Mouse (Mus musculus): ENCODE measurements around the gene Npy1r.

Gene Npy1r

GRCm38 (mm10) chr8:66696970-66697843 is at the start of gene Npy1r:
Npy1r (plus strand) TSS chr8:66697192.
- peak; percentile 72 for DNase-seq (ENCODE audit: low read depth, low spot score)

GRCm38 (mm10) chr8:66681261-66681660 is 15.7 kb upstream of the Npy1r start:
- DNase-seq (ENCODE audit: low read depth, low spot score) = no peak

DNA sequence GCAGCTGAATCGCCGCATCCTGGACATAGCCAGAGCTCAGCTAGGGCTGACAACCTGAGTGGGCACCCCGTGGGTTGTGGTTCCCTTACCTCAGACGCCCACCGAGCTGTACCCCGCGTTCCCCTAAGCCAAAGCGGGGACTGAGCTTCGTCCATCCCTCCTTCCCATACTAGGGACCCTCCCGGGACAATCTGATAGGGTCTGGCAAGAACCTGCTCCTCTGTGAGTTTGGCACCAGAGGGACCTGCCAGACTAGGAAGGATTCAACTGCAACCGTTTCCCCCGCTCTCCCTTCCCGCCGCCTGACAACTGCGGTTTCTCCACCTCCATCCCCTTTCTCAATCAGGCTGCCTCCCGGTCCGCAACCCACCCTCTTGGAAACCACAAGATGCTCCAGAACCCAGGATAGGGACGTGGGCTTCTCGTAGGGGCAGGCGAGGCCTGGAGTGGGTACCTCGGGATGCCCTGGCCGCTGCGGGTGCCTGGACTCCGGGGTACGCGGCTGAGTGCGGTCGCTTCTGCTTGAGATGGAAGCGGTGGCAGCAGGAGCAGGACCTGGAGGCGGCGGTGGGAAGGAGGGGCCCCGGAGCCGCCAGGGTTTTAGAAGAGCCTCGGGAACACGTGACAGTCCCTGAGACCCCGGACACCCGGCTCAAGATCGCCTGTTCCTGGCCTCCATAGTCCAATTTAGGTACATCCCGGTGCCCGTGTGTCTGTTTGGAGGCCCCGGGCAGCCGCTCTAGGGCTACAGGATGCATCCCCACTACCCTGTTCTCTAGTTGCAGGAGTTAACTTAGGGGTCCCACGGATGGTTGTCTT is 9.3 kb upstream of the Npy1r start, which contains the start of gene Npy5r:
TSS of gene Npy5r (minus strand) at position 618 of the 819 bp plus-strand sequence.
- peak; percentile 52 for DNase-seq (ENCODE audit: low read depth, low spot score)

GRCm38 (mm10) chr8:66688395-66688794 is 8.6 kb upstream of the Npy1r start:
- DNase-seq (ENCODE audit: low read depth, low spot score) = no peak

GRCm38 (mm10) chr8:66688799-66689198 is 8.2 kb upstream of the Npy1r start:
- no peak for DNase-seq (ENCODE audit: low read depth, low spot score)

GRCm38 (mm10) chr8:66690402-66690801 is 6.6 kb upstream of the Npy1r start:
- no peak for DNase-seq (ENCODE audit: low read depth, low spot score)

GRCm38 (mm10) chr8:66698011-66698410 is 1.0 kb downstream of the Npy1r start:
- DNase-seq (ENCODE audit: low read depth, low spot score) = no peak

DNA sequence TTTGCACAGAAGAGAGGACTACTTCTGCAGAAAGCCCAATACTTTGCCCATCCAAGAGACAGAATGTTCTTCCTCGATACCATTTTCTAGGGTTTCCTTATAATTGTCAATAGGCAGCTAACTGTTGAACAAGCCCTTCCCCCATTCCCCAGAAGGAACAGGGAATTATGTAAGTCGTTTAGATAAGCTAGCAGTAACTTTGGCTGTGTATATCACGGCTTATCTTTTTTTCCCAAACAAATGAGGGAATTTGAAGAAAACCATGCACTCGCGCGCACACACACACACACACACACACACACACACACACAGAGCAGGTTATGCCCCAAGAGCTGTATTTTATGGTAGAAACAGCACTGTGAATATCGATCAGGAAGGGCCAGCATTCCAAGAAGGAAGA is 1.8 kb downstream of the Npy1r start:
- no peak for DNase-seq (ENCODE audit: low read depth, low spot score)

DNA sequence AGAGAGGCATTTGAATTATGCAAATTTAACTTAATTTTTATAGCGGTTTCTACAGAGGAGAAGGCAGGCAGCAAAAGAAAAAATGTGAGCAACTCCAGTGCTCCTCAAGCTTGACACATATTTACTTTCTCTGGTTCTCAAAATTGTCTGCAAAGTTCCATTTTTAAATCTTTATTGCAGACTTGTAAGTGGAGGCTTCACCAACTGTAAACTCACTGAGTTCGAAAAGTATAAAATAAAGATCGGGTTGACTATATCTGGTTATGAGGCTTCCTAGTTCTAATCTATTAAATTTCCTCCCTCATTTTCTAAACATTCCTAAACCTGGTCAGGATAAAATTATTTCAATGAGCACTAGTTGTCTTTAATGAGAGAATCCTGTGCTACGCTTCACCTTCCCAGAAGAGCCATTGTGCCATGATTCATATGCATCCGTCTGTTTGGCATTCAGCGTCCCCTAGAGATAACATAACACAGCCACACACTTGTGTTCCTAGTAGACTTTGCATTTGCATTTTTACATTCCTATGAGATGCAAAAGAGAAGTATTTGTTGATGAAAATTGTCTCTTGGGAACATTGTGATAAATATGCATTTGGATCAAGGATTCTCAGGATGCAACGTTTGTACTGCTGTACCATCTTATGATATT is 17.5 kb downstream of the Npy1r start:
- DNase-seq (ENCODE audit: low read depth, low spot score) = no peak

GRCm38 (mm10) chr8:66722835-66723234 is 25.8 kb downstream of the Npy1r start:
- no peak for DNase-seq (ENCODE audit: low read depth, low spot score)

- peak; percentile 59 for DNase-seq (ENCODE audit: low read depth, low spot score)
Measured at GRCm38 (mm10) chr8:66729446-66729845, 32.5 kb downstream of the Npy1r start.

DNA sequence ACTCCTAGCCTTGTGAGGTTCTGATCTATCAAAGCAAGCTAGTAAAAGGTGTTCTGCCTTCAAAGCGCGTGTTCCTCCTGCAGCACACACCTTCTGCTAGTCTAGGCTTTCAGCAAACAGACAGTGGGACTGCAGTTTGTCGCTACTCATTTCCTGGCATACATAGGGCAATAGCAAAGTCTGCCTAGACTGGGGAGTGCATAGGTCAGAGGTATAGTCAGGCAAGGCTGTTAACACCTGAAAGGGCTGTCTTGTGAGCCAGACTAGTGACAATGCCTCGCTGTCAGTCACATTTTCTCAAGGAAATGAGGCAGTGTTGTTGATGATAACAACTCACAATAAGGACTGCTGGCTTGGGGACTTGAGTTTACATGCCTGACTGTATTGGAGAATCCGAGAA is 35.0 kb downstream of the Npy1r start:
- peak; percentile 12 for DNase-seq (ENCODE audit: low read depth, low spot score)

GRCm38 (mm10) chr8:66742359-66742758 is 45.4 kb downstream of the Npy1r start:
- DNase-seq (ENCODE audit: low read depth, low spot score) = no peak

GRCm38 (mm10) chr8:66745612-66746011 is 48.6 kb downstream of the Npy1r start:
- DNase-seq (ENCODE audit: low read depth, low spot score) = no peak

GRCm38 (mm10) chr8:66751621-66752020 is 54.6 kb downstream of the Npy1r start:
- no peak for DNase-seq (ENCODE audit: low read depth, low spot score)

DNA sequence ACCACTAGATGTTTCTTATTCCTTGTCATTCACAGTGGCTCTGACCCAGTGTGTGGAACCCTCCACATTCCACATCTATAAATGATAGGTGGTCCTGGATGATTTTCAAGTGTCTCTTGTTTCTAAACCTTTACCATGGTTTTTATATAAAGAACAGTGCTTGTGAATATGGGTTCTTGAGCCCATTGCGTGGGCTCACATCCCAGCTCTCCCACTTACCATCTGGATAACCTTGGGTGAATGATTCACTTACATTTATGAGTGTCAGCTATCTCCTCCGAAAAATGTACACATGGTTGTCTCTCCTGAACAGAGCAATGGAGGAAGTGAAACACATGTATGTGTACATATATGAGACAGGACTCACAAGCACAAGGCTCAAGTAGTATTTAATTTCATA is 59.2 kb downstream of the Npy1r start:
- DNase-seq (ENCODE audit: low read depth, low spot score) = no peak

Measured in ZHBTc4 (cell line).